Mouse (Mus musculus) layer of hippocampus, postnatal 14 days (tissue): Measurements from ENCODE around the gene Dock6. TPM values are rescaled to one million over a fixed set of nuclear protein-coding genes. Genes with fewer than 3 reads are reported as not detected.

Experiments
- DNase-seq, 2 experiments: peaks; one replicate each; pipeline ENCODE4 v3.0.0; 2021 to 2022; ENCODE audit warnings: low spot score in 2 of 2, mixed read lengths in 1 of 2
- microRNA-seq, 2 experiments: library from miRNA; unstranded; fragments of <30 nt; microRNA quantifications; one replicate each; pipeline ENCODE4 v1.2.0; 2021
- total RNA-seq, 2 experiments: library from RNA; stranded (reverse); gene quantifications; 2 replicates each; pipeline ENCODE4 v1.2.3; 2021

The Dock6 gene
- total RNA-seq, 2 experiments from 2014 or later: 24.5 to 24.7 TPM

- DNase-seq: no peak
Observed at GRCm38 (mm10) chr9:21751347-21751746, 101.1 kb downstream of the Dock6 start.

- DNase-seq: no peak
Observed at GRCm38 (mm10) chr9:21750370-21750769, 102.1 kb downstream of the Dock6 start.

Small RNAs within 50 kb of the gene (microRNA-seq; reads per million reads assigned to microRNA genes)
- gene Mir7083: 9.1 to 9.7 reads per million in 2 experiments

Other genes starting within 250 kb of the Dock6 start
- gene Smarca4, start 236.5 kb downstream of the Dock6 start, total RNA-seq: 100 to 1,000 TPM; 121 to 123 TPM
- gene Ldlr, start 129.2 kb downstream of the Dock6 start, total RNA-seq: 10 to 100 TPM; 20.2 to 21.0 TPM
- 1 to 10 TPM; 2.1 to 4.0 TPM for gene Spc24, start 92.3 kb downstream of the Dock6 start, total RNA-seq
- gene Kank2, start 53.9 kb downstream of the Dock6 start, total RNA-seq: 1 to 10 TPM; 7.1 to 7.8 TPM
- not detected for gene Angptl8, start 17.1 kb downstream of the Dock6 start, total RNA-seq
- 10 to 100 TPM; 22.6 to 24.2 TPM for gene Rab3d, start 65.6 kb upstream of the Dock6 start, total RNA-seq
- 10 to 100 TPM; 13.8 to 14.2 TPM for gene Ccdc159, start 74.8 kb upstream of the Dock6 start, total RNA-seq
- 10 to 100 TPM; 35.7 to 37.0 TPM for gene Tmem205, start 74.9 kb upstream of the Dock6 start, total RNA-seq
- gene Plppr2, start 84.4 kb upstream of the Dock6 start, total RNA-seq: 100 to 1,000 TPM; 350 to 352 TPM
- 10 to 100 TPM; 14.4 to 15.2 TPM for gene Swsap1, start 103.1 kb upstream of the Dock6 start, total RNA-seq
- 1 to 10 TPM; 2.6 to 3.3 TPM for gene Epor, start 110.9 kb upstream of the Dock6 start, total RNA-seq
- 1 to 10 TPM; 1.2 to 1.3 TPM for gene Rgl3, start 136.8 kb upstream of the Dock6 start, total RNA-seq
- 1 to 10 TPM; 6.1 to 6.8 TPM for gene Ccdc151, start 150.0 kb upstream of the Dock6 start, total RNA-seq
- 100 to 1,000 TPM; 105 to 110 TPM for gene Prkcsh, start 150.2 kb upstream of the Dock6 start, total RNA-seq
- 100 to 1,000 TPM; 176 to 178 TPM for gene Elavl3, start 199.4 kb upstream of the Dock6 start, total RNA-seq
- gene Gm49318, start 218.6 kb upstream of the Dock6 start, total RNA-seq: 1 to 10 TPM; 1.5 to 2.8 TPM
- gene Zfp653, start 218.7 kb upstream of the Dock6 start, total RNA-seq: 10 to 100 TPM; 19.4 to 22.7 TPM
- gene Ecsit, start 232.8 kb upstream of the Dock6 start, total RNA-seq: 10 to 100 TPM; 42.4 to 45.7 TPM
- 1 to 10 TPM in 1 of 2 experiments, under 1 TPM in 1; 0.45 to 1.4 TPM for gene Cnn1, start 246.6 kb upstream of the Dock6 start, total RNA-seq